Mouse (Mus musculus) myocyte (in vitro differentiated cells): Measurements from ENCODE around the gene Cldnd2.

Experiments used
- E2F4 ChIP-seq: IDR thresholded peaks from one replicate; pipeline ENCODE4 v1.6.1; 2011; ENCODE audit warnings: mild to moderate bottlenecking, control low read depth, moderate library complexity; ENCODE audit not compliant: insufficient read depth
- MYOD1 ChIP-seq, 3 experiments: IDR thresholded peaks; one replicate each; pipeline ENCODE4 v1.6.1; 2011; ENCODE audit warnings: control low read depth in 2 of 3, low read depth in 2 of 3, mild to moderate bottlenecking in 2 of 3, moderate library complexity in 1 of 3; ENCODE audit not compliant: insufficient read length in 2 of 3, control insufficient read depth in 1 of 3
- POLR2A ChIP-seq: IDR thresholded peaks from one replicate; pipeline ENCODE4 v1.6.1; 2011; ENCODE audit warnings: low read depth, mild to moderate bottlenecking, control low read depth, moderate library complexity; ENCODE audit not compliant: insufficient read length
- POLR2AphosphoS2 ChIP-seq: IDR thresholded peaks from one replicate; pipeline ENCODE4 v1.6.1; 2011; ENCODE audit warnings: low read depth, control low read depth; ENCODE audit not compliant: insufficient read length
- REST ChIP-seq: IDR thresholded peaks from one replicate; pipeline ENCODE4 v1.6.1; 2011; ENCODE audit warnings: mild to moderate bottlenecking, control low read depth, moderate library complexity; ENCODE audit not compliant: insufficient read depth, insufficient read length
- USF1 ChIP-seq: IDR thresholded peaks from one replicate; pipeline ENCODE4 v1.6.1; 2011; ENCODE audit warnings: low read depth, mild to moderate bottlenecking, control low read depth, moderate library complexity

DNA sequence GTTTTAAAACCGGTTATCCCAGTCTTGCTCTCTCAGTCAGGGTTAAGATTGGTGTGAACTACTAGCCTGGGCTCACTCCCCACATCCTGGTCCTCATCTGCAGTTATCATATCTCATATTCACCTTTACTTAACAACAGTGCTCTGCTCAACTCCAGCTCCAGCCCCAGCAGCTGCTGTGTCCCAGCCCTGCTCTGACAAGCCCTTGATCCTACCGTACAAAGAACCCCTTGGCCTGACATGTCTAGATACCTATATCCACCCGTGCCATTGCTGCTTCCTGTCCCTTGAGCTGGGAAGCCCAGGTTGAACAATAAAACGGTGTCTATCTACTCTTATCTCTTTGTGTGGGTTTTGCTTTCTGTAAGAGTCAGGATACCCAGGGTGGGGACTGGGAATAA lies 11.1 kb upstream of the Cldnd2 start:
- TF ChIP-seq POLR2A (no peak), USF1 (no peak), E2F4 (no peak), POLR2AphosphoS2 (no peak), MYOD1 (IDR thresholded peaks at IDR 0.05; ENCODE audit: control insufficient read depth in 1 of 3, insufficient read length in 2 of 3, low read depth in 2 of 3) (no peak), REST (no peak)
